Mouse (Mus musculus) lung, postnatal 25 days (tissue): ENCODE data around the gene Sumo3.
A peak's percentile ranks its signal among the peaks of the same experiment; 100 is the strongest.

Experiments used
- DNase-seq: peaks from one replicate; pipeline ENCODE4 v3.0.0; 2022; ENCODE audit warnings: low spot score

The Sumo3 gene

DNA sequence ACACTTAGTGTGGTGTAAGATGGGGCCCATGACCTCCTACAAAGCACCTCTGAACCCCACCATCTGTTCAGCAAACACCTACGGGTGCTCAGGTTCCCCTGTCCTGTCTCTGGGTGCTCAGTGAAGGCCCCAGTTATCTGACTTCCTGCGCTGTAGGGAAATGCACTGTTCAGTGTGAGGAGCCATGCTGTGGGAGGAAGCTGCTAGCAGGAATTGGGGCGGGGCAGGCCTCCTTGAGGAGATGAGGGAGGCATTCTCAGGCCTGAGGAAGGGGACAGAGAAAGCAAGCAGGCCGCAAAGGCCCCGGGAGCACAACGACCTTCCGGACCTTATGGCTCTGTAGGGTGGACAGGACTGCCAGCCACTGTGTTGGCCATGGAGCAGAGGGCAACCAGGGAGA lies 16.8 kb upstream of the Sumo3 start:
- no peak for DNase-seq

DNA sequence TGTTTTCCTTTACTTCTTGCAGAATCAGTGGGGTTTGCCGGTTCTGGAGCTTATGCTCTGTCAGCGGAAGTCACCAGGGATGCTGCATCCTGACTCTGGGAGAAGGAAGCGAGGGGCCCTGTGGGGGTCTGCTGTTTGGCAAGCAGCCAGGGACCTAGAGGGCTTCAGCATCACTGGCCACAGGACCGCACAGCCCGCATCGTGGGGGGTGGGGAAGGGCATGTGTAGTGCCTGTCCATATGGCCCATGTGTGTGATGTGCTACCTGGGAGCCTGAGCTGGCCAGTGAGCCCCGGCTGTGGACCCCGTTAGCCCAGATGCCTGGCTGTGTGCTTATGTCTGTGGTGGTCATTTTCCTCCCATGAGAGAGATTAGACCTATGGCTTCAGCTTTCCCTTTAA lies 16.1 kb upstream of the Sumo3 start:
- DNase-seq = no peak

DNA sequence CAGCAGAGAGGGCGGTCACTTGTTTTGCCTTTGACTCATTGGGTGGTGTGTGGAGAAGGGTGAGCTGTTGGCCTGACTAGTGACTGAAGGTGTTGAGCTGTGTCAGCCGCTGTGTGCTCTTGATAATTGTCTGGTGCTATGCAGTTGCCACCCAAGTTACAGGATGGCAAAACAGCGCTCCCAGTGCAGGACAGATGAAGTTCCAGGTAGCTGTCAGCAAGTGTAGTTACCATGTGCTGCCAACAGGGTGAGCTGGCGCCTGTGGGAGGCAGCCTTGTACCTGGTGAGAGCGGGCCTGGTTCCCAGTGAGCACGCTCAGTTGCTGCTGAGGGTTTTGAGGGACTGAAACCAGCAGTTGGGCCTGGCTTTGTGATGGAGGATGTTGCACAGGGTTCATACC lies 15.1 kb upstream of the Sumo3 start:
- peak; percentile 51 for DNase-seq

DNA sequence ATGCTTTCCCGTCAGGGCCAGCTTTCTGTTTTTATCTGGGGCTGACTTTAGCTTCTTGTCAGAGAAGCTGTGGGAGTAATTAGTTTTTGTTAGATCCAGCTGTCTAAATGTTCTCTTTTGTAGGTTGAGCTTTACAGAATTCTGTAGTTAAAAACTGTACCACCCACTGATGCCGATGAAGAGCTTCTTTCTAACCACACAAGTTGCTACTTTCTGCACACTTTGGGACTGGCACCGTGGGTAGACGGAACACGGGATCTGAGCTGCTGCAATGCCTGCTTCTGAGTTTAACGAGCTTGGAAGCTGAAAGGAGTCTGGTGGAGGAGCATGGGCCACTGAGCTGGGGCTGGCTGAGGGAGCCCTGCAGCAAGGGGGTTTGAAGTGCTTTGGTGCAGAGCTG lies 14.4 kb upstream of the Sumo3 start:
- DNase-seq = no peak

DNA sequence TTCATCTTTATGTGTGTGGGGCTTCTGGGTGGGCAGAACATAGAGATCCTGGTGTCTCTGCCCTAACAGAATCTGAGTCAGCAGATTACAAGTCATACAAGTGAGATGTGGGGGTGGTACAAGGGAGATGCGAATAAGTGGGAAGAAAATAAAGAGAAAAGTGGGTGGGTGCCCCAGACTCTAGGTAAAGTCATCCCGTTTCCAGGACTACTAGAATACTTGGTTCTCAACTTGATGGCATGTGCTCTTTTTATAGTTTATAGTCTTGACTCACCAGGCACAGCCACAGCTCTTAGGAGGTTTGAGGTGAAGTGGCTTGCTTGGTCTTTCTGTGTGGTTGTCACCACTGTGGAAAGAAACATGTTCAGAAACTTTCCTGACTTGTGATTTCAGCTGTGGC lies 9.8 kb upstream of the Sumo3 start:
- no peak for DNase-seq

DNA sequence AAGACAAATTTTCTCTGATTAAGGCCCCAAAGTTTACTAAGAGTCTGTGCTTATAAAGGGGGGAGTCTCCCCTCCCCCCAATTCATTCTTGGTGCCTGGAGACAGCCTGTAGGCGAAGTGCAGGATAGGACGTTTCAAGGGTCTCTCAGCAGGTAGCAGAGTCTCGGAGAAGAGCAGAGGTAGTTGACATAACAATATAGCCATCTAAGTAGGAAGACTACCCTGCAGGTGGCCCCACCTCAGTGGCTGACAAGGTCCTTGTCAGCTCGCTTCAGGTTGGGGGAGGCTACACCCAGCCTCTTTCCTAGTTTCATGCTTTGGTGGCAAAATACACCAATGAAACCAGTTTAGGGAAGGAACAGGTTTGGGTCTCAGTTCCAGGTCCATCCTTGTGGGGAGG lies 2.9 kb upstream of the Sumo3 start:
- DNase-seq = no peak

DNA sequence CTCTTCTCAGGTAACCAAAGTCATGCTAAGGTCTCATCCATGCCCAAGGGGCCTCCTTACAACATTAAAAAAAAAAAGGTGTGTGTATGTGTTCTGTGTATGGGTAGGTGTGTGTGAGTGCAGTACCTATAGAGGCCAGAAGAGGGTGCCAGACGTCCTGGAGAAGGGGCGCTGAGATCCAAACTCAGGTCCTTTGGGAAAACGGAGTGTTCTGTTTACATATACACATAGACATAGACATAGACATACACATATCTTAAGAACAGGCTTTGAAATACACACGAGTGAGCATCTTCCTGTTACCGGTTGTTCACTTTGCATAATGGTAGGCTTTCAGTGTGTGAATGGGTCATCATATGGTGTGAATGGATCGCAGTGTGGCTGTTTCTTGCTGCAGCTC lies 1.8 kb upstream of the Sumo3 start:
- no peak for DNase-seq

DNA sequence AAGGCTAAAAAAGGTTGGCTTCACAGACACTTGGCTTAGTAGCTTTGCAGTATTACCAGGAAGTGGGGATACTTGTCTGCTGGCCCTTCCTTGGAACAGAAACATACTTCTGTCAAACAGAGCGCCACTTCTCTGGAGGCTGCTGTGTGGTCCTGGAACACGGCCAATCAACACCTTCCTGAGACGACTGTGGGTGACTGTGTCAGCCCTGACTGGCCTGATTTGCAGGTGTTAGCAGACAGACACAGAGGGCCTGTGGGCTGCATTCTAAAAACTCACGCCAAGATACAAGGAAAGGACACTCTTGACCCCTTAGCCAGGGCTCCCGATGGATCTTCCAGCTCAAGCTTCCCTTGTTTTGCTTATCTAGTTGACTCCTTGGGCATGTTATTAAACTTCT lies 939 bp upstream of the Sumo3 start:
- no peak for DNase-seq

DNA sequence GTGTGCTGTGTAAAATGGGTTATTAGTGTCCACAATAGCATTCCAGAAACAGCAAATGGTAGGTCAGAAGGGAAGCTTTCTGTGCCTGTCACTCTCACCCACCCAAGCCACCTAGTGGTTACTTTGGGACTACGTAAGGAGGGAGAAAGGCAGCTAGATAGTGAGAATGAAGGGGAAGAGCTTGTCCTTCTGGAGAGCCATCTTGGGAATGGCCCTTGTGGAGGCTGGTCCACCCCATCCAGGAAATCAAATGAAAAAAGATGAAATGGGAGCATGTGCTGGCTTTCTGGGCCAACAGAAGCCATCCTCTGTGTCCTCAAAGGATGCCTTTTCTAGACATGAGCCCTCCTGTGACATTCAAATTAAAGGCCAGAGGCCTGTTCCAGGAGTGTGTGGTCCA lies 529 bp upstream of the Sumo3 start:
- DNase-seq = no peak

DNA sequence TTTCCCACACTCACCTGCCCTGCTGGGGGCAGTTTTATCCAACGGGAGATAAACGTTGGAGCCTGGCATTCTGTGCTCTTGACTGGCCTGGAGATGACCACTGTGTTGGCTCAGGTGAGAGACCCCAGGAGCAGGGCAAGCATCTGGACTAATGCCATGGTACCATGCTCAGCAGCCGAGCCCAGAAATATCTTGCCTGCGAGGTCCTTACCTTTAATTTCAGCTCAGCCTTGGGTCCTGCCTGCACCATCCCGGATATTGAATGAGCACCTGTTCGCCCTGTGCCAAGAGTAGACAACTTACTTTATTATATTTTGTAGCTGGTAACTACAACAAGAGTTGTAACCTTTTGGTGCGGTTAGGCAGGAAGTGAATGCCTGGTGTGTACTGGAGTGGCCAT lies 958 bp downstream of the Sumo3 start:
- no peak for DNase-seq

DNA sequence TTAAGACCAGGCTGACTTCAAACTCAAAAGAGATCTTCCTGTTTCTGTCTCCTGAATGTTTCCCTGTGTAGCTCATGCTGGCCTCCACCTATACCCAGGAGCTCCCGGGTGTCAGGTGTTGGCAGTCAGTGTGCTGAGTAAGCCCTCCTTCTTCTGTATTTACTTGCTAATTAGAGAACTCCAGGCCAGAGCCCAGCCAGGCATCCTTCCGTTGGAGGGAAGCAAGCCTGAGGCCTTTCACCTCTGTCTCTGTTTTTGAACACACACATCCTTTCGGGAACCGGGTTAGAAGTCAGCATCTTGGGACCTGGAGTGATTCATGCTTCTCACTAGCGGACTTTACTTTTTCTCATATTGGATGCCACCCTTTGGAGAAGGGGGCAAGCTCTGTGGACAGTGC lies 1.5 kb downstream of the Sumo3 start:
- DNase-seq = no peak

DNA sequence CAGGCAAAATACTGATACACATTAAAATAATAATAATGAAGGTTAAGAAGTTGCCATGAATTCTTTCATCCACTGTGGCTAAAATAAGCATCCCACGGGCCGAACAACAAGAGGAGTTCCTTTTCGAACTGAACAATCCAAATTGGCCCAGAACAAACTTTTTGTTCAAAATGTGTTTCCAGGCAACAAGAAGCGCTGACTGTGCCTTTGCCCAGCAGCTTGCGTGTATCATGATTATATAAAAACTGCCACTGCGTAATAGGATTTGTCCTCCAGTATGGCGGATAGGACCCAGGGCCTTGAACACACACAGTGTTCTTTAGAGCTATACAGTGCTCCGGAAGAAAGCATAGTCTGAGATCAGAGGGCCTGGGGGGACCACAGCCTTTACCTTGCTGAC lies 2.7 kb downstream of the Sumo3 start:
- no peak for DNase-seq

DNA sequence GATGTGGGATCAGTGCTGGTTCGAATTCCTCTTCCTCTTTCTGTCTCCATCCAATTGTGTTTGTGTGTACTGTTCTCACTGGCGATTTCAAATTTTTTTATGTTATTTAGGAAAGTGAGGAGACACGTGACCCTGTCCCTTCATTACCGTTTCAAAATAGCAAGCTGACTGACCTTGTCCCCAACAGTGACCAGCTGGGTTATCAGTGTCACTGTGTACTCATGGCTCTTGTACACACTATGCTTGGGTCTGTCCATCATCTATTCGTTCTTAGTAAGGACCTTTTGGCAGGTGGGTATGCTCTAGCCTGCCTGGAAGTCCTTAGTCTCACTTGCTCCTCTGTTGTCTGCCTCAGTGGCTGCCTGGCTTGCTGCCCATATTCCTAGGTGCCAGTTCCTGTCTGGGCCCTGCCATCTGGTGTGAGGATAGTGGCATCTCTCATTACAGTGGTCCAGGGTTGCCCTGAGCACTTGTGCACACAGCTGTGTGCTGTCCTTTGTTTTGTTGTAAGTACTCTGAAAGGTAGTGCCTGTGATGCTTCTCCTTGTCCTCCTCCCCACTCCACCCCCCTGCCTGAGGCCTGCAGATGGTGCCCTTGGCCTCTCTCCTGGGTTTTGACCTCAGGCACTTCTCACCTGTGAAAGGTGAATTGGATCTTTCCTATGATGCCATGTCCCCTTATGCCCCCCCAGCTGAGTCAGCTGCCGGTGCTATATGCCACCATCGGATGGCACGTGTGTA lies 4.5 kb downstream of the Sumo3 start:
- DNase-seq = no peak

DNA sequence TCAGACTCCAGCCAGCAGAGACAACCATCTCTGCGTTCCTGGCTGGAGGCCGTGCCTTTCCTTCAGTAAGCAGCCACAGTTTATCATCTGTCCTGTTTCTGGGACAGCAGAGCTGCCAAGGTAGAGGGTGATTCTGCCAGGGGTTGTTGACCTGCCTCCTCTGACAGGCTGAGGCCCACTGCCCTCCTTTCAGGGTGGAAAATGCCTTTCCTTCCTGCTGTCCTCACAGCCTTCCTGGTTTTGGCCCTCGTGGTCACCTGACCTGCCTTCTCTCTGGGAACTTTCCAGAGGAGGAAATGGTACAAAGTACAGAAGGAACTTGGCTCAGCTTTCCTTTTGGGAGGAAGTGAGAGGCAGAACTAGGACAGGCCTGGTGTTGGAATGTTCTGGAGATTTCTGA lies 7.5 kb downstream of the Sumo3 start:
- DNase-seq = peak; percentile 91

DNA sequence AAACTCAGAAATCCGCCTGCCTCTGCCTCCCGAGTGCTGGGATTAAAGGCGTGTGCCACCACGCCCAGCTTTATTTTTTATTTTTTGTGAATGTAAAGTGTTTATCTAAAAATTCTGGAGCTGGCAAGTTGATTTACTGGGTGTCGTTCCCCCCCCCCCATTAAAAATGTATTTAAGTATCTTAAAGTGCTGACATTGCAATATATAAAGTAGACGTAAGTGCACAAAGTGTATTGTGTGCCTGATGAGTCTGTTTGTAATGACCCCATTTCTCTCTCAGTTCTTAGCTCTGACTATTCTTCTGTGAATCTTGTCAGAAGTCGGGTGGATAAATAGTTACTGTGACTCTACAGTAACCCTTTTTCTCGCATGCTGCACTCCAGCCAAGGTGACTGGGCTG lies 9.8 kb downstream of the Sumo3 start:
- no peak for DNase-seq

DNA sequence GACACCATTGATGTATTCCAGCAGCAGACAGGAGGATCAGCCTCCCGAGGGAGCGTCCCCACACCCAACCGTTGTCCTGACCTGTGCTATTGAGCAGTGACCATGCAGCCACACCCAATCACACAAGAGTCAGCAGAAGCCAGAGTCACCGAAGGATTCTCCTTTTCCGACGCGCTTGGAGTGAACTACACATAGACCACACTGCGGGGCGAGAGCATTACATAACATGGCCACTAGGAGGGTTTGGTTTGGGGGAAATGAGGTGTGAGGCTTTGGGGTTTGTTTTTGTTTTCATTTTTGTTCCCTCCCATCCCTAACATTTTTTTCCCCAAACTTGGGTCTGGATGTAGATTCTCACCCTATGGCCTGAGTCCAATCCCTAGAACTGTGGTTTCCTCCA lies 10.3 kb downstream of the Sumo3 start:
- DNase-seq = no peak

DNA sequence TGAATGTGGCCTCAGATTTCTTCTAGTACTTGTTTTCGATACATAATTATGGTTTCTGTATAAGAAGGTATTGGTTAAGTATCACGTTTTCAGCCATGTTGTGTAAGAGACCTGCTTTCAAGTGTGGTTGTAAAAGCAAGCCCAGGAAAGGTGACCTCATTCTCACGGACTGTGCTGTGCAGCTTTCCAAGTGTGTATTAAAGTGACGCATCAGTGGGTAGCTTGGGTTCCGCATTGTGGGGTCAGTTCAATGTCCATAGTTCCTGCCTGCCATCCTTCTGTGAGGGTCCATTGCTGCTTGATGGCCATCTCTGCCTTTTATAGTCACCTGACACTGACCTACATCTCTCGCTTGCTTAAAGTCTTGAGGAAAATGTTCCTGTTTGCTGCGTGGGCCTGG lies 11.0 kb downstream of the Sumo3 start:
- no peak for DNase-seq

DNA sequence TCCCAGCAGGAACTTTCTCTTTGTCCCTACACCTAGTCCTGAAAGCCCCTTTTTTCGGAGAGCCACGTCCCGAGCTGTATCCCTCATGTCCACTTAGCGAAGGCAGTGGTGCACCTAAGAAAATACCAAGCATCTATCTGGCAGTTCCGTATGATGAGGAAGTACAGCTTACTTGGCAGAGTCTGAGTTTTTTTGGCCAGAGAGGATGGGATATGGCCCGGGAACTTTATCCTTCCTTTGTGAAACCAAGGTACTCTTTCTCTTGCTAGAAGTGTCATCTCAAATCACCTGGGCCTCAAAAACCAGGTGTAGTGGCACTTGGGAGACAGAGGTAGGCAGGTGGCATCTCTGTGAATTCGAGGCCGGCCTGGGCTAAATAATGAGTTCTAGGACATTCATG lies 15.6 kb downstream of the Sumo3 start:
- no peak for DNase-seq

DNA sequence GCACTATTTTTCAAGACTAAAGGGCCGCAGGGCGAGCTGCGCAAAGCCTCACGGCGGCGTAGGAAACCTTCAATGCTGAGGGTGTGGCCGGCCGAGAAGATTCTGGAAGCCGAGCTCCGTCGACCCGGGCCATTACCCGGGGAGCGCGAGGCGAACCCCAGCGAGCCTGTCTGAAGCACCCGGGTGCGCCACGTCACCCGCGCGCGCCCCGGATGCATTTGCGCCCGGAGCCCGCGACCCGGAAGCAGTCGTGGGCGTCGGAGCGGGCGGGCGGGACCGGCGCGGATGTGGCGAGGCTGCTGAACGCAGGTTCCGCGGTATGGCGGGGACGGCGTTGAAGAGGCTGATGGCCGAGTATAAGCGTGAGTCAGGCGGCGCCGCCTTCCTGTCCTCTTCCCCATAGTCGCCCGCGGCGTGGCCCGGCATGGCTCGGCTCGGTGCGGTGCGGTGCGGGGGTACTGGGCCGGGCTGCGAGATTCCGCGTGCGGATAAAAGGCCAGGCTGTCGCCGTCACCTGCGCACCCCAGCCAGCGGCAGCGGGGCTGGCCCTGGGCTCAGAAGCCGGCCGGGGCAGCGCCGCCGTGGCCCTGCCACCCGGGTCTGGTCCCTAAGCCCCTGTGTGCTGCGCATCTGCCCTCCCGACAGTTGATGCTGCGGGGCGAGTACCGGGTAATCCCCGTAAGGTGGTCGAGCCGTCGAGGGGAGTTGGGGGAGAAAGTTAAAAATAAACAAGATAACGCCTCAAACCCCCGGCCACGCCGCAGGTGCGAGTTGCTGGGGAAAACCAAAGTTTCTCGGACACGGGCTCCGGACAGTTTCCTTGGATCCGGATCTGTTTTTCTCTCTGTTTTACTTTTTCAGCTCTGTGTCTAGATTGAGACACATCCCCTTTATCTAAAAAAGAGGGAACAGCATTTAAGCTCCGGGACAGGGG lies 16.4 kb downstream of the Sumo3 start, which contains the start of gene Ube2g2:
Gene Ube2g2 (plus strand): TSS at position 221 of the 934 bp plus-strand sequence.
- peak; percentile 93 for DNase-seq

DNA sequence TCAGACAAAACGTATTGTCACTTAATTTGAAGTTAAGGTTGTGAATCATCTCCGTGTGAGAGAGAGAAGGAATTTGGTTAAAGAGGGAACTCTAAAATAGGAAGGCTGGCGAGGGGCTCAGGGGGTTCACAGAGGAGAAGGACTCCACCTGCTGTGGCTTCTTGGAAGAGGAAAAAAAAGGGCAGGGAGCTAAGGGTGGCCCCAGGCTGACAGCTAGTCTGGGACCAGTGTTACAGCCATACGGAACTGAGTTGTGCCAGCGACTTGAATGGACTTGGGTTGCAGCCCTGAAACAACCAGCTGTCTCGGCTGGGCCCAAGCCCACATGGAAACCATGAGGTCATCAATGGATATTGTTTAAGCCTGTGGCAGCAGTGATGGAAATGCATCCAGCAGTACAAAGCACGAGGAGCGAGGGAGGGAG lies 17.2 kb downstream of the Sumo3 start:
- peak; percentile 62 for DNase-seq

DNA sequence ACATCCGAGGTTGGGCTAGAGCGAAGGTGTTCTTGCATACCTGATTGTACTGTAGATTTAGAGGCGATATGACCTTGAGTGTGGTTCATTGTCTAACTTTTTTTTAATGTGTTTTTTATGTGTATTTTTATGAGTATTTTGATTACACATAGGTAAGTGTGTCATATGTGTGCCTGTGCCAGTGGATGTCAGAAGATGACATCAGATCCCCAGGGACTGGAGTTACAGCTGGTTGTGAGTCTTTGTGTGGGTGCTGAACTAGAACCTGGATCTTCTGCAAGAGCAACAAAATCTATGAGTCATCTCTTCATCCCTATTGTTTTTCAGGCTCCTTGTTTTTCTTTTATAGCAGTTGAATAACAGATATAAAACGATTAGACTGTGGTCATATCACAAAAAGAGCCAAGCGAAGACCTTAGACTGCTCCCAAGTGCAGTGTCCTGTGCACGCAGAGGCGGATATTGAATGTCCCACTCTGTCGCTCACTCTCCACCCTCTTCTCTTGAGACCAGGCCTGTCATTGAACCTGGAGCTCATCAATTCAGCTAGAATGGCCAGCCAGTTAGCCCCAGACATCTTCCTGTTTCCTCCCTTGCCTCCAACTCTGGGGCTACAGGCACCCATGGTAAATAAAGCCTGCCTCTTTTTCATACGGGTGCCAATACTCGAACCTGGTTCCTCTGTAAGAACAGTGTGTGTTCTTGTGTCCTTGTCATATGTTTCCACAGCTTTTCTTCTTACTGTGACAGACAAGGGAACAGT lies 17.9 kb downstream of the Sumo3 start:
- no peak for DNase-seq

DNA sequence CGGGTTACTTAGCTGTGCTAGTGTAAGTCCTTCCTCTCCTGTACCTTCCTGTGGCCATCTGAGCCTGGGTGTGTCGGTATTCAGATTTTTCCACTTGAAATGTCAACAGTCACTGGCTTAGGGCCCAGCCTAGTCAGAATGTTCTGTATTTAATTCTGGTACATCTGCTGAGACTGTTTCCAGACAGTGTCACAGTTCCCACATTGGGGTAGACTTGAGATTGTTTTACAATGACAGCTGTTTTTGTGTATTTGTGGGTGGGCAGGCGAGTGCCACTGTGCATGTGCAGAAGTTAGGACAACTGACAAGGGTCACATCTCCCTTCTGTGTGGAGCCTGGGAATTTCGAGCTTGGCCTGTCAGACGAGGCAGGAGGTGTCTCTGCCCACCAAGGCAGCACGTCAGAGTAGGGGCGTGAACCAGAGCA lies 18.7 kb downstream of the Sumo3 start:
- DNase-seq = peak; percentile 86

DNA sequence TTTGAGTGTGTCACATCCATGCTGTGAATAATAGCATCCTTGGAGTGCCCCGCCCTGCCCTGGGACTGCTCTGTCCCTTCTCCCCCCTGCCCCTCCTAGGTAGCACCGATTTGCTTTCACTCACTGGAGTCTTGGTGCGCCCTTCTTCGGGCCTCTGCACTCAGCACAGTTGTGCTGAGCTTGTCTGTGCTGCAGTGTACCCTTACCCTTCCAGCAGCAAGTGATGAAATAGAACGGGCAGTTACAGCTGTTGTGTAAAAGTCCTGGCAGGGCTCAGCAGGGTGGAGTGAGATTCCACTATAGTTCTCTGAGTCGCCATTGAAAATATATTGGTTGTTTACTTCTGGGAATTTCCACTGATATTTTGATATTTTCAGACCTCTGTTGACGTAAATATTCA lies 20.1 kb downstream of the Sumo3 start:
- no peak for DNase-seq
